Mouse (Mus musculus) heart, postnatal 0 days (tissue): ENCODE data around the gene Urad. TPM values are rescaled to one million over a fixed set of nuclear protein-coding genes. Genes with fewer than 3 reads are reported as not detected.

Experiments used
- ATAC-seq: fragments of 200-750 bp; cut with Nextera tagmentation; 2 replicates; pipeline ENCODE4 v1.8.0; 2017; ENCODE audit warnings: low read depth, moderate number of reproducible peaks, moderate library complexity; ENCODE audit not compliant: insufficient read depth
- DNase-seq: peaks from one replicate; pipeline ENCODE4 v3.0.0-alpha.2; 2016; ENCODE audit warnings: low spot score
- H3K27ac ChIP-seq: fragments of 300-500 bp; sonication (generic); 2 replicates; pipeline ENCODE4 v1.5.1; 2014; ENCODE audit warnings: low read depth, mild to moderate bottlenecking
- H3K27me3 ChIP-seq: fragments of 300-500 bp; sonication (generic); 2 replicates; pipeline ENCODE4 v1.6.1; 2014; ENCODE audit warnings: low read length, mixed read lengths; ENCODE audit not compliant: control insufficient read depth, insufficient read depth
- H3K36me3 ChIP-seq: fragments of 300-500 bp; sonication (generic); replicated peaks from 2 replicates; pipeline ENCODE4 v1.6.1; 2014; ENCODE audit warnings: low read length, mixed read lengths; ENCODE audit not compliant: control insufficient read depth, insufficient read depth
- H3K4me1 ChIP-seq: fragments of 300-500 bp; sonication (generic); 2 replicates; pipeline ENCODE4 v1.6.1; 2014; ENCODE audit warnings: antibody characterized with exemption; ENCODE audit not compliant: control insufficient read depth, insufficient read depth
- H3K4me2 ChIP-seq: fragments of 300-500 bp; sonication (generic); 2 replicates; pipeline ENCODE4 v1.6.1; 2014; ENCODE audit warnings: low read depth, mild to moderate bottlenecking, low read length, moderate library complexity
- H3K4me3 ChIP-seq: fragments of 300-500 bp; sonication (generic); 2 replicates; pipeline ENCODE4 v1.5.1; 2014; ENCODE audit warnings: low read depth, low read length
- H3K9ac ChIP-seq: fragments of 300-500 bp; sonication (generic); replicated peaks from 2 replicates; pipeline ENCODE4 v1.6.1; 2014; ENCODE audit warnings: low read depth, low read length, mixed read lengths
- H3K9me3 ChIP-seq: fragments of 300-500 bp; sonication (generic); replicated peaks from 2 replicates; pipeline ENCODE4 v1.6.1; 2016; ENCODE audit warnings: low read length; ENCODE audit not compliant: control insufficient read depth
- CTCF ChIP-seq: IDR thresholded peaks from 2 replicates; pipeline ENCODE4 v1.5.1; 2016; ENCODE audit warnings: antibody characterized with exemption, control low read depth, low read depth
- EP300 ChIP-seq: IDR thresholded peaks from 2 replicates; pipeline ENCODE4 v1.6.1; 2016; ENCODE audit warnings: antibody characterized with exemption, low read depth
- WGBS: fragments of 180-500 bp; shearing (Covaris S2); extraction: QIAGEN DNeasy Blood & Tissue Kit; methylation state at CpG from one replicate; pipeline ENCODE4 v1.1.7; 2014; 5-methylcytosine and 5-hydroxymethylcytosine counted together
- polyA plus RNA-seq: library from polyadenylated mRNA; unstranded; fragments of >200 nt; fragmentation: Nextera tagmentation; extraction: Ambion mirVana; gene quantifications from 2 replicates; pipeline ENCODE4 v1.2.1, GENCODE M21; 2015
- total RNA-seq: library from RNA; depleted of rRNA; stranded (reverse); fragments of >200 nt; gene quantifications from 2 replicates; pipeline ENCODE4 v1.2.3, GENCODE M21; 2014; ENCODE audit warnings: low replicate concordance

Gene Urad
- total and polyA plus RNA-seq, 2 experiments from 2014 or later: not detected

GRCm38 (mm10) chr5:147306638-147307397 is 15.4 kb downstream of the Urad start, which contains the start of gene Cdx2:
Gene Cdx2, minus strand, starts transcription at chr5:147307270.
- Histone ChIP-seq H3K9me3 (no peaks in the 10 kb centered on the region), H3K4me1 (no peaks in the 10 kb centered on the region), H3K27ac (no peak within 1 kb of the TSS), H3K27me3 (peaks cover 100% of the 10 kb centered on the region), H3K4me3 (peak within 1 kb of the TSS; percentile 11), H3K36me3 (no peaks in the 10 kb centered on the region), H3K4me2 (no peak within 1 kb of the TSS), H3K9ac (no peak within 1 kb of the TSS)
- ATAC-seq (no peak), DNase-seq (no peak)
- 2% methylated on average over 63 of the region's 63 CpGs for WGBS
- no peak for TF ChIP-seq EP300
- no peak for TF ChIP-seq CTCF

DNA sequence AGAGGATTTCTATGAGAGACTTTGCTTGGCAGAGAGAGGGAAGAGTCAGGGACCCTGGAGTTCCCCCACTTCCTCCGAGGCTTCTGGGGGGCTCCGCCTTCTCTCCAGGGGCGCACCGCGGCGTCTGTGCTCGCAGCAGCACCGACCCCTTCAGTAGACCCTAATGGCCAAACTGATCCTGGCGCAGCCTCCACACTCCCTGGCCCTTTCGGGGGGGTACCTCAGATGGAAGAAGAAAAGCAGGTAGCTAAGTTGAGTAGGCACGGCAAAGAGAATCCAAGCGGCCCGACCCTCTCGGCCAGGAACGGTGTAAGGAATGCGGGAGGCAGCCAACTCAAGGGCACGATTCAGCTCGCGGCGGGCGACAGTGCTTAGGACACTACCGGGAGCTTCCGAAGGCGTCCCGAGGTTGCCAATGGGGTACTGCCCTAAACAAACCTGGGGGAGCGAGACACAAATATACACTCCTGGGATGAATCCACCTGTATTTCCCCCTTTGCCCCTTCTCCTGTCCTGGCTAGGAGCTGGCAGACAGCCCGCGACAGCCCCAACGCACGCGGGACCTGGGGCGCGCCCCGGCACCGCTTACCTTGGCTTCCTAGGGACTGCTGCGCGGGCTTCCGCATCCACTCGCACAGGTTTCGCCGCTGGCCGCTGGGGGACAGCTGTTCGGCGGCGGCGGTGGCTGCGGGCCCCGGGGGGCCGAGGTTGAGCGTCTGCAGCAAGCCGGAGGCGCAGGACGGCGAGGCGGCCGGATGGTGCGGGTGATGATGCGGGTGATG is 16.2 kb downstream of the Urad start:
- ATAC-seq (no peak), DNase-seq (no peak)
- Histone ChIP-seq H3K4me1 (no peaks in the 10 kb centered on the region), H3K27me3 (peaks cover 100% of the 10 kb centered on the region), H3K27ac (no peak overlapping the region), H3K36me3 (no peaks in the 10 kb centered on the region), H3K4me2 (no peak overlapping the region), H3K4me3 (peak overlapping the region; percentile 11), H3K9me3 (no peaks in the 10 kb centered on the region), H3K9ac (no peak overlapping the region)
- WGBS: under 1% methylated on average over 58 of the region's 58 CpGs
- no peak for TF ChIP-seq CTCF
- no peak for TF ChIP-seq EP300

GRCm38 (mm10) chr5:147305166-147305565 is 17.1 kb downstream of the Urad start:
- no peak overlapping the region for H3K4me2 ChIP-seq
- H3K9ac ChIP-seq: no peak overlapping the region
- DNase-seq (no peak), ATAC-seq (no peak)
- no peaks in the 10 kb centered on the region for H3K9me3 ChIP-seq
- WGBS: 3% methylated on average over 16 of the region's 16 CpGs
- no peak for TF ChIP-seq EP300
- no peak overlapping the region for H3K27ac ChIP-seq
- H3K4me3 ChIP-seq: peak overlapping the region; percentile 0; the same call in 1 of the 2 replicates
- H3K36me3 ChIP-seq: no peaks in the 10 kb centered on the region
- H3K27me3 ChIP-seq: peaks cover 100% of the 10 kb centered on the region
- no peaks in the 10 kb centered on the region for H3K4me1 ChIP-seq

DNA sequence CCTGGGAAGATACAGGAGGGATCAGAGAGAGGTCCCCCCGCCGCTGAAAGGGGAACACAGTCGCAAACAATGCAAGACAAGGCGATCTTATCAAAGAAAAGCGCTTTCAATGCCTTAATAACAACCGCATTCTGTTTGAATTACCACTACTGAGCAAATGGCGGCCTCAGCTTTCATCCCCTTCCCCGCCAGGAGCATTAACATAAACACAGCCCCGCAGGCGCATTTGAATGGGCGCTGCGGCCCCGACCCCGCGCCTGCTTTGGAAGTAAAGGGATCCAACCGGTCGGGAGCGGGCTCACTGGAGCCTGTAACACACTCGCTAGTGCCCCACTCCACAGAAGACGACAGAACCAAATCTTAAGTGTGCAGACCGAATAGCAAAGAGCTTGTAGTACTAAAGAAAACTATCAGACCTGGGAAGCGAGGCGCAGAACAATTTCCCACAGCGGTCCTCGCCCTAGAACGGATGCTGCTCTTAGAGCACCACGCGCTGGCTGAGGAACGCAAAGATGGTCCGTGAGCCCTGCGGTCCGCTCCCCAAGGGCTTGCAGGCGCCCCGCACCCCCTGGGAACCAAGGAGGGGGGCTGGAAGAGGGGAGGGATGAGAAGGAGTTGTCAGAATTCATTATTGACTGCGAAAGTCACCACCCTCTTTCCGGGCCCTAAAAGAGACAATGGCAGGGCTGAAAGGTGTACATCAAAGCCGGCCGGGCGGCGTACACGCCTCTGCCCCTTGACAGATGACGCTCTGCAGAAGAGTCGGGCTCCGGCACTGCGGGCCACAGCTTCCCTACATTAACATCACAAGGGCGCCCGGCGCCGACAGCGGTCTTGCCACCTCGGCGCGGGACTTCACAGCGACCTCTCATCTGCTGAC is 17.7 kb downstream of the Urad start:
- peak overlapping the region; percentile 0; the same call in 1 of the 2 replicates for H3K4me3 ChIP-seq
- H3K9ac ChIP-seq: no peak overlapping the region
- no peak for DNase-seq
- no peak overlapping the region for H3K27ac ChIP-seq
- H3K27me3 ChIP-seq: peaks cover 100% of the 10 kb centered on the region
- H3K36me3 ChIP-seq: no peaks in the 10 kb centered on the region
- WGBS: under 1% methylated on average over 54 of the region's 54 CpGs
- peaks cover 5% of the 10 kb centered on the region; the same call in 1 of the 2 replicates for H3K4me1 ChIP-seq
- no peak overlapping the region for H3K4me2 ChIP-seq
- H3K9me3 ChIP-seq: no peaks in the 10 kb centered on the region
- TF ChIP-seq EP300 (no peak), CTCF (no peak)
- no peak for ATAC-seq

- Histone ChIP-seq H3K4me1 (peaks cover 8% of the 10 kb centered on the region; the same call in 1 of the 2 replicates), H3K27me3 (peaks cover 99% of the 10 kb centered on the region), H3K4me2 (no peak overlapping the region), H3K27ac (no peak overlapping the region), H3K9ac (no peak overlapping the region), H3K4me3 (no peak overlapping the region), H3K9me3 (no peaks in the 10 kb centered on the region), H3K36me3 (no peaks in the 10 kb centered on the region)
- 6% methylated on average over 13 of the region's 13 CpGs for WGBS
- no peak for ATAC-seq
- no peak for DNase-seq
- TF ChIP-seq EP300: no peak
- TF ChIP-seq CTCF: no peak
Measured at GRCm38 (mm10) chr5:147302746-147303400, 19.4 kb downstream of the Urad start.
